Mouse (Mus musculus) liver, embryonic 13.5 days (tissue): ENCODE results near the gene 1700008O03Rik. TPM values are rescaled to one million over a fixed set of nuclear protein-coding genes. Genes with fewer than 3 reads are reported as not detected.

Source experiments
- ATAC-seq: fragments of 200-750 bp; cut with Nextera tagmentation; 2 replicates; pipeline ENCODE4 v1.8.0; 2017; ENCODE audit warnings: low read depth, mild to moderate bottlenecking, moderate number of reproducible peaks, moderate library complexity
- DNase-seq: peaks from one replicate; pipeline ENCODE4 v3.0.0; 2022
- H3K27ac ChIP-seq: fragments of 300-500 bp; sonication (generic); 2 replicates; pipeline ENCODE4 v1.5.1; 2015; ENCODE audit warnings: moderate library complexity, mild to moderate bottlenecking, inconsistent platforms
- H3K27me3 ChIP-seq: fragments of 300-500 bp; sonication (generic); 2 replicates; pipeline ENCODE4 v1.6.1; 2015; ENCODE audit warnings: mild to moderate bottlenecking, inconsistent platforms
- H3K36me3 ChIP-seq: fragments of 300-500 bp; sonication (generic); 2 replicates; pipeline ENCODE4 v1.6.1; 2015; ENCODE audit warnings: mild to moderate bottlenecking, inconsistent platforms
- H3K4me1 ChIP-seq: fragments of 300-500 bp; sonication (generic); replicated peaks from 2 replicates; pipeline ENCODE4 v1.6.1; 2015; ENCODE audit warnings: inconsistent platforms
- H3K4me2 ChIP-seq: fragments of 300-500 bp; sonication (generic); 2 replicates; pipeline ENCODE4 v1.6.1; 2015; ENCODE audit warnings: inconsistent platforms, mild to moderate bottlenecking, moderate library complexity
- H3K4me3 ChIP-seq: fragments of 300-500 bp; sonication (generic); replicated peaks from 2 replicates; pipeline ENCODE4 v1.5.1; 2015; ENCODE audit warnings: mild to moderate bottlenecking, inconsistent platforms
- H3K9ac ChIP-seq: fragments of 300-500 bp; sonication (generic); 2 replicates; pipeline ENCODE4 v1.6.1; 2015; ENCODE audit warnings: mild to moderate bottlenecking, inconsistent platforms
- H3K9me3 ChIP-seq: fragments of 300-500 bp; sonication (generic); replicated peaks from 2 replicates; pipeline ENCODE4 v1.6.1; 2016; ENCODE audit warnings: inconsistent platforms
- WGBS: fragments of 180-500 bp; shearing (Covaris S2); methylation state at CpG from one replicate; pipeline ENCODE4 v1.1.7; 2015; ENCODE audit not compliant: insufficient replicate concordance; 5-methylcytosine and 5-hydroxymethylcytosine counted together
- polyA plus RNA-seq: library from polyadenylated mRNA; unstranded; fragments of >200 nt; fragmentation: Nextera tagmentation; extraction: Ambion mirVana; gene quantifications from 2 replicates; pipeline ENCODE4 v1.2.1, GENCODE M21; 2015

Gene 1700008O03Rik
- polyA plus RNA-seq, 1 experiment from 2014 or later: 0.18 TPM

- H3K9me3 ChIP-seq: no peaks in the 10 kb centered on the region
- H3K27ac ChIP-seq: no peak overlapping the region
- H3K4me3 ChIP-seq: no peak overlapping the region
- no peak overlapping the region for H3K4me2 ChIP-seq
- H3K4me1 ChIP-seq: peaks cover 25% of the 10 kb centered on the region
- no peak for ATAC-seq
- H3K9ac ChIP-seq: no peak overlapping the region
- peaks cover 10% of the 10 kb centered on the region; the same call in 1 of the 2 replicates for H3K27me3 ChIP-seq
- H3K36me3 ChIP-seq: no peaks in the 10 kb centered on the region
- WGBS: 61% methylated on average over 3 of the region's 3 CpGs
- DNase-seq: no peak
Observed at GRCm38 (mm10) chr7:44375793-44376192, 9.8 kb downstream of the 1700008O03Rik start.

DNA sequence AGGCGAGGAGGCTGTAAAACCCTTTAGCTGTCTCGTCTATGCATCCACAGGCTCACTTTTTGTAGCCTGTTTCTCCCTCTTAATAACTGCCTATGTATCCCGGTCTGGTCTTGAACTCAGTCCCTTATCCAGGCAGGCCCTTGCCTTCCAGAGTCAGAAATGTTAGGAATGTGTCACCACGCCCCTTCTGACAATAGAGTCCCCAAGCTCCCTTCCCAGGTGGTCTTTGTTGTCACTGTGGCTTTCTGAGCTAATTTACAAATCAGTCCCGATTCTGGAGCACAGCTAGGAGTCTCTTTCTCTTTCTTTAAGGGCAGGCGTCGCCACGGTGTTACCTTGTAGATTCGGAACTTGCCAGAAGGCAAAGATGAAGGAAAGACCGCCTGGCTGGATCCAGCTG is 10.4 kb downstream of the 1700008O03Rik start:
- no peak for DNase-seq
- Histone ChIP-seq H3K4me1 (peaks cover 25% of the 10 kb centered on the region), H3K27ac (no peak overlapping the region), H3K4me3 (0 out of 2 replicates have a peak overlapping the region, but pooled peaks have one; percentile 65), H3K9ac (peak overlapping the region; percentile 66; the same call in 1 of the 2 replicates), H3K4me2 (peak overlapping the region; percentile 82), H3K27me3 (peaks cover 7% of the 10 kb centered on the region; the same call in 1 of the 2 replicates), H3K9me3 (no peaks in the 10 kb centered on the region), H3K36me3 (no peaks in the 10 kb centered on the region)
- ATAC-seq: no peak
- 28% methylated on average over 10 of the region's 10 CpGs for WGBS

GRCm38 (mm10) chr7:44374756-44375155 is 10.9 kb downstream of the 1700008O03Rik start:
- no peak for ATAC-seq
- peaks cover 6% of the 10 kb centered on the region; the same call in 1 of the 2 replicates for H3K27me3 ChIP-seq
- H3K4me1 ChIP-seq: peaks cover 25% of the 10 kb centered on the region
- 6% methylated on average over 5 of the region's 5 CpGs for WGBS
- no peak overlapping the region for H3K27ac ChIP-seq
- H3K9ac ChIP-seq: peak overlapping the region; percentile 66
- H3K9me3 ChIP-seq: no peaks in the 10 kb centered on the region
- peak overlapping the region; percentile 65 for H3K4me3 ChIP-seq
- H3K36me3 ChIP-seq: no peaks in the 10 kb centered on the region
- H3K4me2 ChIP-seq: peak overlapping the region; percentile 82
- no peak for DNase-seq

DNA sequence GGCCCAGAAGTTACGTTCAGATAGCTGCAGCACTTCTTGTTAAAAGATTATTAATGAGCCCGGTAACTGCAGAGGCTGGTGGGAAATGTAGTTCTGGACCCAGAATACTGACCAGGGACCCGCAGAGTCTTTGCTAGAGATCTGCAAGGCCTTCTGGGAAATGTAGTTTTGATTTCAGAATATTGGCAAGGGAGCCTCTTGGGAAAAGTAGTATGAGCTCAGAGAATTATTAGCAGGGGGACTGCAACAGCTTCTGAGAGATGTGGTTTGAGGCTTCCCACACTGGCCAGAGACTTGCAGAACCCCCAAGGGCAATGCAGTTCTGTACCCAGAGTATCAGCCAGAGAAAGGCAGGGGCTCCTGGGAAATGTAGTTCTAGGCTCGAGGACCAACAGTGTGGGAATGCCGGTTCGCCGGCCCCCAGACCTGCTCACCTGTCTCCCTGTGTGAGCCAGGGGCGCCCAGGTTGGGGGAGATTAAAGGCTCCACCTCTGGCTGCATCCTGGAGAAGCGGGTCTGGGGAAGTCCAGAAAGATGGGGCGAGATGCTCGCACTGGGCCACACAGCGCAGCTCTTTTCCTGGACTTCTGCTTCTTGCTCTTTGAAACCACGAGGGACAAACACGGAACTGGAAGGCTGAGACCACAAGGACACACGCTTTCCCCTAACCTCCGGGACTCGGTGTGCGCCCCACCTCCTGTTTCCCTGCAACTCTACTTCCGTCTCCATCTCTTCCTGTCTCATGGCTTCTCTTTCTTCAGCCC is 11.5 kb downstream of the 1700008O03Rik start:
- Histone ChIP-seq H3K27me3 (peaks cover 3% of the 10 kb centered on the region; the same call in 1 of the 2 replicates), H3K4me1 (peaks cover 25% of the 10 kb centered on the region), H3K27ac (peak overlapping the region; percentile 25; the same call in 1 of the 2 replicates), H3K9ac (peak overlapping the region; percentile 66), H3K9me3 (no peaks in the 10 kb centered on the region), H3K36me3 (no peaks in the 10 kb centered on the region), H3K4me3 (peak overlapping the region; percentile 65), H3K4me2 (peak overlapping the region; percentile 82)
- DNase-seq (peak; percentile 67), ATAC-seq (peak; percentile 85)
- under 1% methylated on average over 19 of the region's 19 CpGs for WGBS

- Histone ChIP-seq H3K9me3 (no peaks in the 10 kb centered on the region), H3K36me3 (no peaks in the 10 kb centered on the region), H3K4me1 (peaks cover 25% of the 10 kb centered on the region), H3K9ac (peak overlapping the region; percentile 44), H3K4me2 (peak overlapping the region; percentile 82), H3K4me3 (peak overlapping the region; percentile 65), H3K27ac (no peak overlapping the region), H3K27me3 (peaks cover 3% of the 10 kb centered on the region; the same call in 1 of the 2 replicates)
- WGBS: 10% methylated on average over 7 of the region's 7 CpGs
- ATAC-seq (peak; percentile 7; the same call in 1 of the 2 replicates), DNase-seq (no peak)
Observed at GRCm38 (mm10) chr7:44373460-44373859, 12.2 kb downstream of the 1700008O03Rik start.

GRCm38 (mm10) chr7:44372678-44373077 is 12.9 kb downstream of the 1700008O03Rik start:
- Histone ChIP-seq H3K4me1 (peaks cover 25% of the 10 kb centered on the region), H3K27ac (no peak overlapping the region), H3K9ac (no peak overlapping the region), H3K9me3 (no peaks in the 10 kb centered on the region), H3K36me3 (no peaks in the 10 kb centered on the region), H3K4me2 (no peak overlapping the region), H3K27me3 (peaks cover 3% of the 10 kb centered on the region; the same call in 1 of the 2 replicates), H3K4me3 (no peak overlapping the region)
- DNase-seq (no peak), ATAC-seq (no peak)
- 75% methylated on average over 8 of the region's 8 CpGs for WGBS

- DNase-seq (no peak), ATAC-seq (no peak)
- 15% methylated on average over 21 of the region's 21 CpGs for WGBS
- Histone ChIP-seq H3K27me3 (peaks cover 82% of the 10 kb centered on the region), H3K4me1 (peaks cover 18% of the 10 kb centered on the region), H3K9me3 (no peaks in the 10 kb centered on the region), H3K36me3 (no peaks in the 10 kb centered on the region), H3K9ac (no peak overlapping the region), H3K4me2 (peak overlapping the region; percentile 81), H3K4me3 (peak overlapping the region; percentile 54), H3K27ac (no peak overlapping the region)
Observed at GRCm38 (mm10) chr7:44360792-44361301, 24.8 kb downstream of the 1700008O03Rik start.

DNA sequence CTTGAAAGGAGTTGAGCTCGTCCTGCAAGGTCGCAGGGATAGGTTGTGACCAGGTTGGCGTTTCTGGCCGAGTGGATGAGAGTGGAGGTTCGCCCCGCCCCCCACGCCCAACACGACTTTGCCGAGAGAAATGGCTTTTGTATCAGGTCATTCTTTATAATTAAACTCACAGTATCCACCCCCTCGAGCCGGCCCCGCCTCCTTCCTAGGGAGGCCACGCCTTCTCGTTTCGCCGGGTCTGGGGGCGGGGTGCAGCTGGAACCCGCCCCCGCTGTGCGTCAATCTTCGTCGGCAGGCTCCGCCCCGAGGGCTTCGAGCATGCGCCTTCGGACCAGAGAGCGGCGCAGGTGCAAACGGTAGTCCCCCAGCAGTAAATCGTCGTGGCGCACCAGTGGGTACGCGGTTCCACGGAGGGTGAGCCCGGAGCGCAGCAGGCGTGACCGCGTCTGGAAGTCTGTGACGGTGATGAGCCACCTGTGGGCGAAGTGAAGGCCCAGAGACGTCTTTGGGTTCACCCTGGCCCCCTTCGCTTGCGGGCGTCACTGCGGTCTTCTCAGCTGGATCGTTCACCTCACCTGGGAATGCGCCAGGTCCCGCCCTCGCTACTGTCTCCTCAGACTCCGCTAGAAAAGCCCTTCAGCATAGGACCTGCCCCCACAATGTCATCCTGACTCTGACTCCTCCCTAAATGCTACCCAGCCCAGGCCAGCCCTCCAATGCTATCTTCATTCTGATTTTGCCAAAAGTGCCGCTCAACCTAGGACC is 25.5 kb downstream of the 1700008O03Rik start:
- WGBS: under 1% methylated on average over 54 of the region's 54 CpGs
- Histone ChIP-seq H3K36me3 (no peaks in the 10 kb centered on the region), H3K9me3 (no peaks in the 10 kb centered on the region), H3K4me2 (peak overlapping the region; percentile 81), H3K27me3 (peaks cover 90% of the 10 kb centered on the region), H3K4me1 (peaks cover 18% of the 10 kb centered on the region), H3K4me3 (peak overlapping the region; percentile 54), H3K9ac (peak overlapping the region; percentile 45), H3K27ac (no peak overlapping the region)
- ATAC-seq (peak; percentile 73), DNase-seq (peak; percentile 80)

GRCm38 (mm10) chr7:44358886-44359654 is 26.6 kb downstream of the 1700008O03Rik start:
- Histone ChIP-seq H3K9ac (no peak overlapping the region), H3K4me3 (peak overlapping the region; percentile 54), H3K9me3 (no peaks in the 10 kb centered on the region), H3K27ac (no peak overlapping the region), H3K4me2 (peak overlapping the region; percentile 81), H3K4me1 (peaks cover 18% of the 10 kb centered on the region), H3K36me3 (no peaks in the 10 kb centered on the region), H3K27me3 (peaks cover 92% of the 10 kb centered on the region)
- no peak for DNase-seq
- WGBS: 4% methylated on average over 22 of the region's 26 CpGs
- ATAC-seq: no peak

GRCm38 (mm10) chr7:44358012-44358411 is 27.6 kb downstream of the 1700008O03Rik start:
- peaks cover 96% of the 10 kb centered on the region for H3K27me3 ChIP-seq
- no peak overlapping the region for H3K27ac ChIP-seq
- no peaks in the 10 kb centered on the region for H3K36me3 ChIP-seq
- no peak for DNase-seq
- H3K9ac ChIP-seq: no peak overlapping the region
- ATAC-seq: no peak
- H3K4me1 ChIP-seq: peaks cover 18% of the 10 kb centered on the region
- no peak overlapping the region for H3K4me2 ChIP-seq
- H3K9me3 ChIP-seq: no peaks in the 10 kb centered on the region
- no peak overlapping the region for H3K4me3 ChIP-seq
- WGBS: 16% methylated on average over 5 of the region's 5 CpGs
